Mouse (Mus musculus) ES-Bruce4 (cell line): ENCODE data around the gene RPS10-NUDT3. TPM values are rescaled to one million over a fixed set of nuclear protein-coding genes. Genes with fewer than 3 reads are reported as not detected.
A peak's percentile ranks its signal among the peaks of the same experiment; 100 is the strongest.

Experiments
- H3K27ac ChIP-seq: 2 replicates; pipeline ENCODE4 v1.5.1; 2012; ENCODE audit warnings: low read length, inconsistent platforms; ENCODE audit not compliant: insufficient read depth
- H3K27me3 ChIP-seq: 2 replicates; pipeline ENCODE4 v1.6.1; 2012; ENCODE audit warnings: mild to moderate bottlenecking, low read length, inconsistent platforms; ENCODE audit not compliant: control insufficient read depth, poor library complexity, insufficient read depth, severe bottlenecking
- H3K36me3 ChIP-seq: 2 replicates; pipeline ENCODE4 v1.6.1; 2012; ENCODE audit warnings: inconsistent platforms, mild to moderate bottlenecking, low read length, moderate library complexity; ENCODE audit not compliant: control insufficient read depth, poor library complexity, insufficient read depth, severe bottlenecking
- H3K4me1 ChIP-seq: one replicate; pipeline ENCODE4 v1.8.1; 2011; ENCODE audit warnings: low read length; ENCODE audit not compliant: control insufficient read depth, insufficient read depth
- H3K4me3 ChIP-seq: 2 replicates; pipeline ENCODE4 v1.5.1; 2011; ENCODE audit warnings: low read depth, mild to moderate bottlenecking, low read length
- H3K9ac ChIP-seq: 2 replicates; pipeline ENCODE4 v1.6.1; 2012; ENCODE audit warnings: low read depth, mild to moderate bottlenecking, inconsistent platforms; ENCODE audit not compliant: poor library complexity, severe bottlenecking
- H3K9me3 ChIP-seq: replicated peaks from 2 replicates; pipeline ENCODE4 v1.6.1; 2012; ENCODE audit warnings: mild to moderate bottlenecking, low read length, inconsistent platforms; ENCODE audit not compliant: control insufficient read depth, poor library complexity, insufficient read depth, severe bottlenecking
- CTCF ChIP-seq: IDR thresholded peaks from one replicate; pipeline ENCODE4 v1.8.1; 2011; ENCODE audit warnings: low read depth, low read length
- EP300 ChIP-seq: IDR thresholded peaks from 2 replicates; pipeline ENCODE4 v1.6.1; 2011; ENCODE audit warnings: low read depth, low read length; ENCODE audit not compliant: insufficient read depth
- POLR2A ChIP-seq: IDR thresholded peaks from one replicate; pipeline ENCODE4 v1.8.1; 2011; ENCODE audit warnings: low read length; ENCODE audit not compliant: insufficient read depth
- polyA plus RNA-seq: library from polyadenylated mRNA; stranded (reverse); fragments of >200 nt; gene quantifications from 2 replicates; pipeline ENCODE4 v1.2.4, GENCODE M21; 2011; ENCODE audit warnings: low read depth; ENCODE audit not compliant: missing spikeins, insufficient read depth, insufficient read length

Gene RPS10-NUDT3
- polyA plus RNA-seq, 1 experiment: not detected

DNA sequence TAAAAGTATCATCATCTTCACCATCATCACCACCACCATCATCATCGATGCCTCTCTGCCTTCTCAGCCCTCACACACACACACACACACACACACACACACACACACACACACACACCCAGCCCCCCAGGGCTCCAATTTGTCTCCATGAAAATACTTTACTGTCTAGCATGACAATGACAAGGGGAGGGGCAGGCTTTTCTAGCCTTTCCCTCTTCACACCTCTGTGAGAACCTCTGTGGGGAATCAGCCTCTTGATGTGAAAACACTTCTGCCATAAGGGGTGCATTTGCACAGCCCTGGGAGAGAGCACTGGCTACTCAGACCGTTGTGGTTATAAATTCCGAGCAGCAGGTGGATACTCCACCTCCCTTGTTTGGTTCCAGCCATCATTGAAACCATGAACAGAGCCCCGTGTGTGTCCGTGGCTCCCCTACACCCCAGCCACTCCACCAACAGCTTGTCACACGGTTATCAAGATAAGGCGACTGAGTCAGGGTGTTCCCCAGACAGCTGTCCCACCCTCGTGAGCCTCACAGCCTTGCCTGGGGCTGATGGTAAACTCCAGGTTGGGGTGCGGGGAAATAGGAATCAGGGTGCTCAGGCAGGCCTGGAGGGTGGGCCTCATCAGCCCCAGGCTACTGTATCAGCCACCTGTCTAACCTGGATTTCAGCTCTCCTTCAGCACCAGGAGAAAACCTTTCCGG is 18.4 kb upstream of the RPS10-NUDT3 start:
- Histone ChIP-seq H3K9me3 (no peaks in the 10 kb centered on the region), H3K27ac (no peak overlapping the region), H3K9ac (no peak overlapping the region), H3K27me3 (0 out of 2 replicates have a peak, but pooled peaks cover 2% of the 10 kb centered on the region), H3K36me3 (no peaks in the 10 kb centered on the region), H3K4me3 (no peak overlapping the region), H3K4me1 (peaks cover 5% of the 10 kb centered on the region)
- no peak for TF ChIP-seq POLR2A
- no peak for TF ChIP-seq EP300
- TF ChIP-seq CTCF: no peak

- TF ChIP-seq CTCF (peak; percentile 34), EP300 (no peak)
- Histone ChIP-seq H3K4me1 (peaks cover 5% of the 10 kb centered on the region), H3K27ac (no peak overlapping the region), H3K9ac (no peak overlapping the region), H3K36me3 (no peaks in the 10 kb centered on the region), H3K4me3 (peak overlapping the region; percentile 15), H3K9me3 (no peaks in the 10 kb centered on the region), H3K27me3 (0 out of 2 replicates have a peak, but pooled peaks cover 2% of the 10 kb centered on the region)
Observed at GRCm38 (mm10) chr17:27652046-27652790, 17.2 kb upstream of the RPS10-NUDT3 start.

DNA sequence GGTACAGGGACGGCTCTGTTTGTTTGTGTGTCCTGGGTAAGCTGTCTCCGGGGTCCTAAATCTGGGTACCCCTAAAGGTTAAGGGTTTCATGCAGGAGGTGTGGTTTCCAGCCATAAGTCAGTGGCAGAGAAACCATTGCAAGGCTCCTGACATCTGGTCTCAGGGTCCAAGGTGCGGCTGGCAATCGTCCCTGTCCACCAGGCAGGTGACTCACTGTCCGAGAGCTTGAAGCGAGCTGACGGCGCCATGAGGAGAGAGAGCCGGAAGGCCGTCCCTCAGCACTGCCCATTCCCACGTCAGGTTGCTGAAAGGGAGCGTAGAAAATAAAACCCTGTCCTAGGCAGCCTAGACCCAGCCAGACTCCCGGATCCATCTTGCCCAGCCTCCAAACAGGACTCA is 15.6 kb upstream of the RPS10-NUDT3 start:
- TF ChIP-seq POLR2A (no peak), EP300 (no peak), CTCF (no peak)
- H3K4me3 ChIP-seq: no peak overlapping the region
- H3K9me3 ChIP-seq: no peaks in the 10 kb centered on the region
- H3K9ac ChIP-seq: no peak overlapping the region
- H3K27me3 ChIP-seq: 0 out of 2 replicates have a peak, but pooled peaks cover under 1% of the 10 kb centered on the region
- peaks cover 5% of the 10 kb centered on the region for H3K4me1 ChIP-seq
- no peak overlapping the region for H3K27ac ChIP-seq
- no peaks in the 10 kb centered on the region for H3K36me3 ChIP-seq

GRCm38 (mm10) chr17:27650160-27650559 is 15.1 kb upstream of the RPS10-NUDT3 start:
- H3K4me3 ChIP-seq: no peak overlapping the region
- H3K9me3 ChIP-seq: no peaks in the 10 kb centered on the region
- no peaks in the 10 kb centered on the region for H3K36me3 ChIP-seq
- no peaks in the 10 kb centered on the region for H3K27me3 ChIP-seq
- H3K4me1 ChIP-seq: peaks cover 4% of the 10 kb centered on the region
- TF ChIP-seq CTCF: peak; percentile 95
- TF ChIP-seq POLR2A: no peak
- no peak overlapping the region for H3K9ac ChIP-seq
- H3K27ac ChIP-seq: no peak overlapping the region

- H3K27ac ChIP-seq: no peak overlapping the region
- H3K9me3 ChIP-seq: no peaks in the 10 kb centered on the region
- H3K4me3 ChIP-seq: no peak overlapping the region
- no peak for TF ChIP-seq EP300
- TF ChIP-seq POLR2A: no peak
- no peak for TF ChIP-seq CTCF
- no peaks in the 10 kb centered on the region for H3K36me3 ChIP-seq
- H3K9ac ChIP-seq: no peak overlapping the region
- no peaks in the 10 kb centered on the region for H3K4me1 ChIP-seq
- H3K27me3 ChIP-seq: no peaks in the 10 kb centered on the region
Observed at GRCm38 (mm10) chr17:27645807-27646206, 10.8 kb upstream of the RPS10-NUDT3 start.

DNA sequence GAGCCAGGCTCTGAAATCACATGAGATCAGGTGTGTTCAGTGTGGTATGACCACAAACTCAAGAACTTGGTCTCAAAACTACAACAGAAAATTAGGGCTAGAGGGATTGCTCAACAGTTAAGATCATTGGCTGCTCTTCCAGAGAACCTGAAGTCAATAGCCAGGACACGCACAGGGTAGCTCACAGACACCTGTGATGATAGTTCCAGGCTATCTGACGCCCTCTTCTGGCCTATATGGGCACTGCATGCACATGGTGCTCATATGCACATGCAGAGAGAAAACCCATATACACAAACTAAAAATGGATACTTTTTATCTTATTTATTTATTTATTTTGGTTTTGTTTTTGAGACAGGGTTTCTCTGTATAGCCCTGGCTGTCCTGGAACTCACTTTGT is 9.6 kb upstream of the RPS10-NUDT3 start:
- no peaks in the 10 kb centered on the region for H3K27me3 ChIP-seq
- TF ChIP-seq CTCF: peak; percentile 52
- no peak for TF ChIP-seq EP300
- H3K27ac ChIP-seq: no peak overlapping the region
- H3K4me1 ChIP-seq: no peaks in the 10 kb centered on the region
- no peaks in the 10 kb centered on the region for H3K36me3 ChIP-seq
- H3K9ac ChIP-seq: no peak overlapping the region
- H3K9me3 ChIP-seq: no peaks in the 10 kb centered on the region
- no peak overlapping the region for H3K4me3 ChIP-seq
